Mouse (Mus musculus): Measurements from ENCODE around the gene Tgfbr1. TPM values are rescaled to one million over a fixed set of nuclear protein-coding genes. Genes with fewer than 3 reads are reported as not detected.
A peak's percentile ranks its signal among the peaks of the same experiment; 100 is the strongest.

Tgfbr1 gene
- polyA plus RNA-seq, 1 experiment: 7.9 TPM

DNA sequence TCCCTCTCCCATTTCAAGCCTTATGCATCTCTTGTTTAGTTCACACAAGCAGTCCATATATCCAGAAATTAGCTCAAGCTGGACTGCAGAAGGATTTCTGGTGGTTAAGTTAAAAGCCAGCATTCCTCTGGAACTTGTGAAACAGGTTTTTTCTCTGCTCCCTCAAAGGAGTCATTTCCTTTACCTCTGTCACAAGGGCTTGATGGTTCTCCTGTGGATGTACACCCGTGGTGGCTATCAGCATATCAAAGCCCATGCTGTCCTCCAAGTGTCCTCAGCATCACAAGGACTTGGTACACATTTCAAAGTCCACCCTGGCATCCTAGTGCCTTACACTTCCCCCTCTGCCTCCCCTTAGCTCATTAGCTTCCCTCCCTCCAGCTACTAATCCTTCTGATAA, 23.7 kb upstream of the Tgfbr1 start:
- H3K27ac ChIP-seq (replicated peaks; ENCODE audit: low read depth, low read length): no peak overlapping the region
- H3K4me1 ChIP-seq (ENCODE audit: control insufficient read depth, insufficient read depth, insufficient read length, low read length): no peaks in the 10 kb centered on the region
- H3K4me3 ChIP-seq (ENCODE audit: insufficient read depth, low read depth, low read length): no peak overlapping the region

DNA sequence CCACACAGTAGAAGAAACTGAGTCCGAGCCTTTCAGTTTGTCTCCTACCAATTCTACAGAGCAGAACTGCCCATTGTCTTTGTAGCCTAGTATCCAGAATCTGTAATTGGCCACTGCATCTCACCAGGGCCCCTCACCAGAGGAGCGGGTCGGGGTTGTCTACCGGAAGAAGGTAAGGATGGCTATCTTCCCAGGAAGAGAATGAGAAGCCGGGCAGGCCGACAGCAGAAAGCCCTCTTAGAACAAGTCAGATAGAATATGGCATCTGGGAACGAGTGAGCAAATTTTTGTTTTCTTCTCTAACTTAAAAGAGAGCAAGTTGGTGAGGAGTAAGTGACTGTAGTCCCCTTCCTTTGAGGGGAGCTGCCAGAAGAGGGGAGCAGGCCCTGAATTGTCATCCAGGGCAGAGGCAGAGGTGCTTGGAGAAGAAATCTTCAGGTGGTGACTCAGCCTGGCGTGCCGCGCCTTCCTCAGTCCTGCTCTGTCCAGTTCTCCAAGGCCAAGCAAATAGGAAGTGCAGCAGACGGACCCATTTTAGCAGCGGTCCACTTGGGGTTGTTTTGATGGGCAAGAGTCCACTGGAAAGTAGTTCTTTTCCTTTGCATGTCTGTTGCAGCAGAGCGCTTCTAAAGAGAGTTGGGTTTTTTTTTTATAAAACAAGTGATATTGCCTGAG, 22.5 kb upstream of the Tgfbr1 start:
- H3K27ac ChIP-seq (replicated peaks; ENCODE audit: low read depth, low read length): no peak overlapping the region
- no peak overlapping the region for H3K4me3 ChIP-seq (ENCODE audit: insufficient read depth, low read depth, low read length)
- no peaks in the 10 kb centered on the region for H3K4me1 ChIP-seq (ENCODE audit: control insufficient read depth, insufficient read depth, insufficient read length, low read length)

DNA sequence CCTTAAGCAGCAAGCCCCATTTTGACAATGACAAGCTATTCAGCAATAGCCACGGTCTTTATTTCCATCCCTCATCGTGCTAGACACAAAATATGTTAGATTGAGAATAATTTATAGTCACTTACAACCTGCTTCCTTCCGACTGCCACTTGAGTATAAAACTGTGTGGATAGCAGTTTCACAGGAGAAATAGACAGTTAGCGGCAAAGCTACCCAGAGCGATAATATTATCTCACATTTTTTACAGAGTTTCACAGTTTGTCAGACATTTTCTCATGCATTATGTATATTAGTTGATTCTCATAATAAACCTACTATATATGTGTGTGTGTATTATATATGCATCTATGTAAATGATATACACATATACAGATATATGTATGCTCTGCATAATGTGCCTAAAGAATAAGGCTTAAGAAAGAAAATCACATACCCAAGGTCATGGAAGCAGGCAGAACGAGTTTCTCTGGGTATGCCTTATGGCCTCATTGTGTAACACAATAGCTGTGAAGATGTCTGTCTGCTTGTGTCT, 20.1 kb upstream of the Tgfbr1 start:
- no peak overlapping the region for H3K27ac ChIP-seq (replicated peaks; ENCODE audit: low read depth, low read length)
- H3K4me1 ChIP-seq (ENCODE audit: control insufficient read depth, insufficient read depth, insufficient read length, low read length): no peaks in the 10 kb centered on the region

DNA sequence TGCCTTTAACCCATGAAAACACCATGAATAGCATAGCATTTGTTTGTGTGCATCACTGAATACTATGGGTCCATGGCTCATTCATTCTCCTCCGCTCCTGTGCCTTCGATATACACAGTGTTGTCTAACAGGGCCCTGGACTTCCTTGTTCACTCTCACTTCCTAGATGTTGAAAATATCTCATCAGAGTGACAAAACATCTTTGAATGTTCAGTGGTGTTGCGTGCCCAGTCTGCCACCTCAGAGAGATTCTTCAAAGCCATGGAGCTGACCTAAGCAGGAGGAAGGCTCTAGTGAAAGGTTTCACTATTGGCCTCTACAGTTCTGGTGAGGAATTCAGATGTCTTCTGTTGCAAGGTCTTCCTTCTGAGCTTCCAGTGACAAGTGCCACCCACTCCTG, 19.5 kb upstream of the Tgfbr1 start:
- no peak overlapping the region for H3K27ac ChIP-seq (replicated peaks; ENCODE audit: low read depth, low read length)
- H3K4me1 ChIP-seq (ENCODE audit: control insufficient read depth, insufficient read depth, insufficient read length, low read length): no peaks in the 10 kb centered on the region
- H3K4me3 ChIP-seq (ENCODE audit: insufficient read depth, low read depth, low read length): no peak overlapping the region

More for the DNA sequence above, 20.1 kb upstream of the Tgfbr1 start:
- H3K4me3 ChIP-seq (ENCODE audit: insufficient read depth, low read depth, low read length): no peak overlapping the region

DNA sequence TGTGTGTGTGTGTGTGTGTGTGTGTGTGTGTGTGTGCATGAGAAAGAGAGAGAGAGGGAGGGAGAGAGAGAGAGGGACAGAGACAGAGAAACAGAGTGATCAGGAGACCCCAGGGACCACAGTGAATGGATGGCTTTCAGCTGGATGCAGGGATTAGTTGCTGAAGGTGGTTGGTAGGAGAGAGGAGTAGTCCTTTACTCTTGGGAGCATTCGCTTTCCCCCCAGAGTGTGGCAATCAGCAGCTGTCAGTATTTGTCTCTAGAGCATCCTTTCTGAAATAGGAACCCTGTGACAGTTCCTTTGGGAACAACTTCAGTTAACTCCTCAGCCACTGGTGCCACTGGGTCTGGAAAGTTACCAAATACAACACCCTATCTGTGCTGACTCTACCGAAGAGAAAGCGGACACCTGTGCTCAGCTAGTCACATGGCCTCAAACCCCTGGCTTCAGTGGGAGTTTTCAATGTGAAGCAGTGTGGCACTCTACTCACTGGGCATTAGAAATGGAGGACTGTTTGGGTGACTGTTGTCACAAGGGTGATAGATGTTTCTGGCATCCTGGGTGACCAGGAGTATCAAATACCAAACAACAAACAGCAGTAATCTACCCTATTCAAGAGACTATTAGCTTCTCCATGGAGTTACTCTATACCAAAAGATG, 16.0 kb upstream of the Tgfbr1 start:
- H3K27ac ChIP-seq (replicated peaks; ENCODE audit: low read depth, low read length): no peak overlapping the region
- no peaks in the 10 kb centered on the region for H3K4me1 ChIP-seq (ENCODE audit: control insufficient read depth, insufficient read depth, insufficient read length, low read length)
- no peak overlapping the region for H3K4me3 ChIP-seq (ENCODE audit: insufficient read depth, low read depth, low read length)

DNA sequence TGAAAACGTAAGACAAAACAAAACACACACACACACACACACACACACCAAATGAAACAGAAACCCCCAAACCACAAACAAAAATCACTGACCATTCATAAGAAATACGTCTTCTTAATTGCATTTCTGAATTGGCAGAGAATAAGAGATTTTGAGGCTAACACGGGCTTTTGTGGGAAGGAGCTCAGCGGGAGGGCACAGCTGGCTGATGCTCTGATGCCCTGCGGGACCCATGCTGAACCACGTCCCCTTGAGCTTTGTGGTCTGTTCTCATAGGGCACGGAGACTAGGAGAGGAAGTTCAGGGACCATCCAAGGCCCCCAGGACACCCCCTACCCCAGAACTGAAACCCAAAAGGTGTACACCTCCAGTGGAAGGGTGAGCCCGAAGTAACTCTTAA, 10.4 kb upstream of the Tgfbr1 start:
- H3K27ac ChIP-seq (replicated peaks; ENCODE audit: low read depth, low read length): no peak overlapping the region
- H3K4me1 ChIP-seq (ENCODE audit: control insufficient read depth, insufficient read depth, insufficient read length, low read length): no peaks in the 10 kb centered on the region

DNA sequence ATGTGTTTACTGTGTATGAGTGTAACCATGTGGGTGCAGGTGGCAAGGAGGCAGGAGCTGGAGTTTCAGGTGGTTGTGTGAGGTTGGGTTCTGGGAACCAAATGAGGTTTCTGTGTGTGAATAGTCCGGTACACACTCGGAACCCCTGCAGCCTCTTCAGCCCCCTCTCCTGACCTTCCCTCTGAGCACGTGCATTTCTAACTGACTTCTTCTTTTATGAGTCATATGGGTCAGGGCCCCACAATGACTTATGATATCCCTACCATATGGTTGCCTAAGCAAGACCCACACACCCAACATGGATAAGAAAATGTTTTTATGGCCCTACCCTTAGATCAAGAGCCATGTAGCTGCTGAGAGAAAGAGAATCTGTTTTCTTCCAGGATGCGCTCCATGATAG, 6.0 kb upstream of the Tgfbr1 start:
- Histone ChIP-seq H3K4me1 (ENCODE audit: control insufficient read depth, insufficient read depth, insufficient read length, low read length) (no peaks in the 10 kb centered on the region; the same call in 1 of the 2 replicates), H3K4me3 (ENCODE audit: insufficient read depth, low read depth, low read length) (no peak overlapping the region), H3K27ac (replicated peaks; ENCODE audit: low read depth, low read length) (no peak overlapping the region)

More for the DNA sequence above, 10.4 kb upstream of the Tgfbr1 start:
- no peak overlapping the region for H3K4me3 ChIP-seq (ENCODE audit: insufficient read depth, low read depth, low read length)

DNA sequence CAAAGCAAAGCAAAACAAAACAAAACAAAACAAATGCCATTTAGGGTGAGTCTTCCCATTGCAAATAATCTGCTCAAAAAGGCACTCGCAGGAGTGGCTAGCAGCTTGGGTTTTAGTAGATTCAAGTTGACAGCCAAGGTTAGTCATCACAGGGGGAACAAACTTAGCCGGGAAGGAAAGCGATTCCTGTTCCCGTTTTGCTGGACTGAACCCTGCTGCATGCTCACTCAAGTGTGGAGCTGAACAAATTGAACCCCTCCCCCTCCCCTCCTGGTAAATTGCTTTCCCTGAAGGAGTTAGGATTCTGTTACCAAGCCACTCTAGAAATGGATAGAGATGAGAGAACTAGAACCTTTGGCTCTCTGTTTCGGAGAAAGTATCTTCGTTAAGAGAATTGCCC, 3.3 kb upstream of the Tgfbr1 start:
- no peak overlapping the region for H3K4me3 ChIP-seq (ENCODE audit: insufficient read depth, low read depth, low read length)
- H3K27ac ChIP-seq (replicated peaks; ENCODE audit: low read depth, low read length): no peak overlapping the region
- no peaks in the 10 kb centered on the region; the same call in 1 of the 2 replicates for H3K4me1 ChIP-seq (ENCODE audit: control insufficient read depth, insufficient read depth, insufficient read length, low read length)

DNA sequence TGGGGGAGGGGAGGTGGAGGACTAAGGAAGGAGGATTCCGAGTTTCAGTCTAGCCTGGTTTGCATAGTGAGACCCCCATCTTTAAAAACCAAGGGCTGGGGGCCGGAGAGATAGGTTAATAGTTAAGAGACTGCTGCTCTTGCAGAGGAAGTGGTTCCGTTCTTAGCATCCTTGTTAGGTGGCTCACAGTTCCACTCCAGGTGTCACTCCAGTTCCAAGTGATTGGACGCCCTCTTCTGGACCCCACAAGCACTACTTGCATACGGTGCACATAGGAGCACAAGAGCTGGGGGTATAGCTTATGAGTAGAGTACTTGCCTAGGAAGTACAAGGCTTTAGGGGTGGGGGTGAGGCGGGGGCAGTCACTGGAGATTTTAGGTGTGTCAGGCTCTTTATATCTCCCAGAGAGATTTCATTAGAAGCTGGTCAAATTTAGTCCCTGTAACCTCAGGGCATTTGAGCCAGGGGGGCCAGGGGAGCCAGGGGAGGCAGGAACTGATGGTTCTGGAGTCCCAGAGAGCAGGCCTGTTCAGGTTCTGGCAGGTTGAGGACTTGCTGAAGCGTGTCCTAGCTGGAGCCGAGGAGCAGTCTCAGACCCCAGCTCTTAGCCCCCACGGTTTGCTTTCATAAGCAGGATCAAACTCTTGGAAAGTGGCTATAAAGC, 1.5 kb upstream of the Tgfbr1 start:
- Histone ChIP-seq H3K27ac (replicated peaks; ENCODE audit: low read depth, low read length) (no peak overlapping the region), H3K4me3 (ENCODE audit: insufficient read depth, low read depth, low read length) (peak overlapping the region; percentile 91; the same call in 1 of the 2 replicates)

DNA sequence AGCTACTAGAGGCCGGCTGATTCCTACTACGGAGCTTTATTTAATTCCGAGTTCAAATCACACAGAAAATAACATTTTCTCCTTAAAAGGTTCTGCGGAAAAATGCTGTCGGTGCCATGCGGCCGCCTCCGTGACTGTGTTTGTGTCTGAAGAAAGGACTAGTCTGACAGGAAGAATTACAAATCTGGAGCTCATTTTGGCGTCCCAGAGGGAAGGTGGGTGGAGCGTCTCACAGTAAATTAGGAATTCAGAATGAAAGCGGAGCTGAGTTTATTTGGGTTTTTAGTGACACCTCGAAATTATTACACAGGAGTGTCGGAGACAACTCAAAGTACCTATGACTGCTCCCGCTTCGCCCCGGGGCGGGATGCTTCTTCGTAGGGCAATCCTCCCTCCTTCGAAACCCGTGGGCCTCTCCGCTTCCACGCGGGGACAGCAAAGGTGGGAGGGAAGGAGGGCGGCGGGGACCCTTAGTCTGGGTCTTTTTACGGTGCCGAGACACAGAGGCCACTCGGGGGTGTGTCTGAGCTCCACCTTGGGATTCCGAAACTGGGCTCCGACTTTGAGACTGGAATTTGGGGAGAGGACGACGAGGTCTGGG, 861 bp upstream of the Tgfbr1 start:
- H3K4me1 ChIP-seq (ENCODE audit: control insufficient read depth, insufficient read depth, insufficient read length, low read length): no peaks in the 10 kb centered on the region; the same call in 1 of the 2 replicates
- H3K4me3 ChIP-seq (ENCODE audit: insufficient read depth, low read depth, low read length): peak overlapping the region; percentile 91
- no peak overlapping the region for H3K27ac ChIP-seq (replicated peaks; ENCODE audit: low read depth, low read length)

More for the DNA sequence above, 1.5 kb upstream of the Tgfbr1 start:
- no peaks in the 10 kb centered on the region; the same call in 1 of the 2 replicates for H3K4me1 ChIP-seq (ENCODE audit: control insufficient read depth, insufficient read depth, insufficient read length, low read length)

DNA sequence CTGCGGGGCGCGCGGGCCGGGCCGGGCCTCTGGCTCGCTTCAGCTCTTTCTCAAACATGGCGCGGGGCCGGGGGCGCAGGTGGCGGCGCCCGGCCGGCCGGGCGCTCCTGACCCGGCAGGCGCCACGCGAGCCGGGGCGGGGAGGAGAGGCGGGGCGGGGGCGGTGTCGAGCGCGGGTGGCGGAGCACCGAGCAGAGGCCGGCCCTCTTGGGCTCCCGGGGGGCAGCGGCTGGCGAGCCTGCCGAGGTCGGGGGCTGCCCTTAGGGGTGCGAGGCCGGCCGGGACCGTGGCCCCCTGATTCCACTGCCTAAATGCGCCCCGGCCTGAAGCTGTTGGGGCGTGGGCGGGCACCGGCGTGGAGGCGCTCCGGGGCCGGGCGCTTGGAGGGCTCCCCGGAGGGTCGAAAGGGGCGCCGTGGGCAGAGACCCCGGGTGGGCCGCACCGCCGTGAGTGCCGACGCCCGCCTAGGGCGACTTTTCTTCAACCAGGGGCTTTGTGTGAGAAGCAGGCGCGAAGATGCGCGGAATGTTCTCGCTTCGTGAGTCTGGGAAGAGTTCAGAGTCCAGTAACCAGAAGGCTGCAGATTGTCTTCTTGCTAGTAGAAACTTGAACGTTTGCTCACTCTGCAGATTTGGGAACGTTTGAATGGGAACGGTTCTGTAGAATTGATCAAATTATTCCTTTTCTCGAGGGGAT, 542 bp downstream of the Tgfbr1 start:
- no peaks in the 10 kb centered on the region; the same call in 1 of the 2 replicates for H3K4me1 ChIP-seq (ENCODE audit: control insufficient read depth, insufficient read depth, insufficient read length, low read length)
- H3K4me3 ChIP-seq (ENCODE audit: insufficient read depth, low read depth, low read length): peak overlapping the region; percentile 95
- H3K27ac ChIP-seq (replicated peaks; ENCODE audit: low read depth, low read length): peak overlapping the region; percentile 63; the same call in 1 of the 2 replicates

DNA sequence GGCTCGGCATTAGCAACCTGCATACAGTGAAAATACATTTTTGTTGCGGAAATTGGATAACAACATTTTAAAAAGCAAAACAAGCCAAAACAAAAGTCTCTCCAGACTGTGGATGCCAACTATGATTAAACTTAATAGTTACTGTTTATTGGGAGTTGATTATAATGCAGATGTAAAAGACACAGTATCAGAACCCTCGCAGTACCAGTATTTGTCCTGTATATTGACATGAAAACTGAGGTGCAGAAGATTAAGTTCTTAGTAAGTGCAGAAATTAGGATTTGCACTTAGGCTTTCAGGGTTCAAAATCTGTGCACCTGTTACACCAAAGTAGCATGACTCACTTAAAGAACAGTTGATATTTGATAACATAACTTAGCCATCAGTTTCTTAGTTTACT, 1.3 kb downstream of the Tgfbr1 start:
- Histone ChIP-seq H3K4me3 (ENCODE audit: insufficient read depth, low read depth, low read length) (peak overlapping the region; percentile 95), H3K27ac (replicated peaks; ENCODE audit: low read depth, low read length) (no peak overlapping the region), H3K4me1 (ENCODE audit: control insufficient read depth, insufficient read depth, insufficient read length, low read length) (no peaks in the 10 kb centered on the region; the same call in 1 of the 2 replicates)

DNA sequence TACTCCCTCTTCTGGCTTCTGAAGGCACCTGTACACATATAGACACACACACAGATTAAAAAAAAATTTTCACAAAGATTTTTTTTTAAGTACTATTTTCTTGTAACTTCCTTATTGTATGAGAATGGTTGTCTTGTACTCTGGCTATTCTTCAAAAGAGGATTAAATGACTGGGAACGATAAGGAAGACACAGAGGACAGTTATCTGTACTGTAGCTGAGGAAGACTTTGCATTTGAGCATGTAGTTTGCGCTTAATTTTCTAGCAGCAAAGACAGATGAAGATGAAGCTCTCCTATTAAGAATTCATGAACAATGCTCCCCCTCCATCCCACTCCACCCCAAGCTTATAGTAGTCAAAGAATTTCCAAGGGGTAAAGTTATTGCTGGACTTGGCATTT, 9.6 kb downstream of the Tgfbr1 start:
- Histone ChIP-seq H3K4me3 (ENCODE audit: insufficient read depth, low read depth, low read length) (no peak overlapping the region), H3K27ac (replicated peaks; ENCODE audit: low read depth, low read length) (no peak overlapping the region), H3K4me1 (ENCODE audit: control insufficient read depth, insufficient read depth, insufficient read length, low read length) (peaks cover 3% of the 10 kb centered on the region)

DNA sequence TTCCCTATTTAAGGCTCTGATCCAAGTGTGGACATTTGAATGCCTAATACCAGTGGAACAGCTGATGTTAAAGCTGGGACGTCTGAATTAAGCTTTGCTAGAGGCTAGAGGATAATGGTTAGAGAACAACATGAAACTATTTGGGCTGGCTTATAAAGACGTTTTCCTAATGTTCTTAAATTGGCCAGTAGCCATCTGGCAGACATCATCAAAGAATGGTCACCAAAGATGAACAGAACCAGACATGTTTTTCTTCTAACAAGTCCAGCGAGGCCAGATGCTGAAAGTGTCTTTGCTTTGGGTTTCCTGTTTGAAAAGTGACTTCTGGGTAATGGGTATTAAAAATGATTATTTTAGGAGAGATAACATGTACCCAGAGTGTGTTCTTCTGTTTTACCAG, 10.1 kb downstream of the Tgfbr1 start:
- H3K4me1 ChIP-seq (ENCODE audit: control insufficient read depth, insufficient read depth, insufficient read length, low read length): peaks cover 6% of the 10 kb centered on the region
- no peak overlapping the region for H3K4me3 ChIP-seq (ENCODE audit: insufficient read depth, low read depth, low read length)
- no peak overlapping the region for H3K27ac ChIP-seq (replicated peaks; ENCODE audit: low read depth, low read length)
